Mouse (Mus musculus) hindbrain, postnatal 0 days (tissue): Measurements from ENCODE around the gene Kcnrg. TPM values are rescaled to one million over a fixed set of nuclear protein-coding genes. Genes with fewer than 3 reads are reported as not detected.

Source experiments
- ATAC-seq: fragments of 200-750 bp; cut with Nextera tagmentation; 2 replicates; pipeline ENCODE4 v1.8.0; 2017; ENCODE audit warnings: mild to moderate bottlenecking, moderate TSS enrichment, moderate library complexity
- DNase-seq: peaks from one replicate; pipeline ENCODE4 v3.0.0-alpha.2; 2015; ENCODE audit warnings: low spot score
- H3K27ac ChIP-seq: fragments of 300-500 bp; sonication (generic); 2 replicates; pipeline ENCODE4 v1.5.1; 2014; ENCODE audit warnings: mild to moderate bottlenecking
- H3K27me3 ChIP-seq: fragments of 300-500 bp; sonication (generic); 2 replicates; pipeline ENCODE4 v1.6.1; 2014; ENCODE audit warnings: low read length, mixed read lengths; ENCODE audit not compliant: insufficient read depth
- H3K36me3 ChIP-seq: fragments of 300-500 bp; sonication (generic); 2 replicates; pipeline ENCODE4 v1.6.1; 2014; ENCODE audit warnings: low read length, mixed read lengths; ENCODE audit not compliant: insufficient read depth
- H3K4me1 ChIP-seq: fragments of 300-500 bp; sonication (generic); 2 replicates; pipeline ENCODE4 v1.6.1; 2014; ENCODE audit warnings: antibody characterized with exemption, low read length, mixed read lengths; ENCODE audit not compliant: insufficient read depth
- H3K4me2 ChIP-seq: fragments of 300-500 bp; sonication (generic); 2 replicates; pipeline ENCODE4 v1.6.1; 2014; ENCODE audit warnings: low read depth, mild to moderate bottlenecking, low read length, moderate library complexity, mixed read lengths
- H3K4me3 ChIP-seq: fragments of 300-500 bp; sonication (generic); 2 replicates; pipeline ENCODE4 v1.5.1; 2014; ENCODE audit warnings: low read length
- H3K9ac ChIP-seq: fragments of 300-500 bp; sonication (generic); replicated peaks from 2 replicates; pipeline ENCODE4 v1.6.1; 2014; ENCODE audit warnings: mild to moderate bottlenecking, low read length, moderate library complexity, mixed read lengths
- H3K9me3 ChIP-seq: fragments of 300-500 bp; sonication (generic); 2 replicates; pipeline ENCODE4 v1.6.1; 2016; ENCODE audit warnings: low read length, mixed read lengths
- CTCF ChIP-seq: IDR thresholded peaks from 2 replicates; pipeline ENCODE4 v1.5.1; 2016; ENCODE audit warnings: antibody characterized with exemption, control low read depth, low read depth
- WGBS: fragments of 180-500 bp; shearing (Covaris S2); extraction: QIAGEN DNeasy Blood & Tissue Kit; methylation state at CpG from one replicate; pipeline ENCODE4 v1.1.7; 2014; 5-methylcytosine and 5-hydroxymethylcytosine counted together
- polyA plus RNA-seq: library from polyadenylated mRNA; unstranded; fragments of >200 nt; fragmentation: Nextera tagmentation; extraction: Ambion mirVana; gene quantifications from 2 replicates; pipeline ENCODE4 v1.2.1, GENCODE M21; 2015
- total RNA-seq: library from RNA; depleted of rRNA; stranded (reverse); fragments of >200 nt; gene quantifications from 2 replicates; pipeline ENCODE4 v1.2.3, GENCODE M21; 2014

The Kcnrg gene
- total and polyA plus RNA-seq, 2 experiments from 2014 or later, result 1.5 to 2.5 TPM

- H3K27me3 ChIP-seq, result no peaks in the 10 kb centered on the region
- H3K27ac ChIP-seq, result no peak overlapping the region
- H3K4me2 ChIP-seq, result no peak overlapping the region
- H3K36me3 ChIP-seq, result no peaks in the 10 kb centered on the region
- ATAC-seq (no peak), DNase-seq (no peak)
- no peak overlapping the region for H3K9ac ChIP-seq
- no peak overlapping the region for H3K4me3 ChIP-seq
- no peak for TF ChIP-seq CTCF
- no peaks in the 10 kb centered on the region for H3K9me3 ChIP-seq
- no peaks in the 10 kb centered on the region for H3K4me1 ChIP-seq
These were observed 28.7 kb downstream of the Kcnrg start for GRCm38 (mm10) chr14:61635969-61636368.

- Histone ChIP-seq H3K27me3 (no peaks in the 10 kb centered on the region), H3K9ac (no peak overlapping the region), H3K9me3 (no peaks in the 10 kb centered on the region), H3K4me1 (no peaks in the 10 kb centered on the region), H3K36me3 (no peaks in the 10 kb centered on the region), H3K4me2 (no peak overlapping the region), H3K27ac (no peak overlapping the region), H3K4me3 (no peak overlapping the region)
- DNase-seq, result no peak
- WGBS, result 55% methylated on average over 1 of the region's 1 CpGs
- ATAC-seq, result no peak
- TF ChIP-seq CTCF, result no peak
These were observed 35.4 kb downstream of the Kcnrg start for GRCm38 (mm10) chr14:61642668-61643067.

GRCm38 (mm10) chr14:61645547-61645946 lies 38.3 kb downstream of the Kcnrg start:
- no peak for DNase-seq
- no peak for ATAC-seq
- H3K4me1 ChIP-seq, result peaks cover 4% of the 10 kb centered on the region; the same call in 1 of the 2 replicates
- no peak overlapping the region for H3K27ac ChIP-seq
- 45% methylated on average over 1 of the region's 1 CpGs for WGBS
- no peak overlapping the region for H3K4me3 ChIP-seq
- H3K9ac ChIP-seq, result no peak overlapping the region
- H3K4me2 ChIP-seq, result 0 out of 2 replicates have a peak overlapping the region, but pooled peaks have one; percentile 21
- H3K27me3 ChIP-seq, result no peaks in the 10 kb centered on the region
- TF ChIP-seq CTCF, result no peak
- no peaks in the 10 kb centered on the region for H3K36me3 ChIP-seq
- no peaks in the 10 kb centered on the region for H3K9me3 ChIP-seq

GRCm38 (mm10) chr14:61647182-61647880 lies 40.1 kb downstream of the Kcnrg start:
- Histone ChIP-seq H3K9me3 (no peaks in the 10 kb centered on the region), H3K36me3 (no peaks in the 10 kb centered on the region), H3K27ac (peak overlapping the region; percentile 85), H3K27me3 (no peaks in the 10 kb centered on the region), H3K4me3 (peak overlapping the region; percentile 89), H3K9ac (peak overlapping the region; percentile 75), H3K4me1 (peaks cover 4% of the 10 kb centered on the region; the same call in 1 of the 2 replicates), H3K4me2 (peak overlapping the region; percentile 88)
- DNase-seq (peak; percentile 66), ATAC-seq (no peak)
- no peak for TF ChIP-seq CTCF
- WGBS, result under 1% methylated on average over 24 of the region's 24 CpGs

GRCm38 (mm10) chr14:61647881-61648684 lies 40.8 kb downstream of the Kcnrg start:
- peak overlapping the region; percentile 75 for H3K9ac ChIP-seq
- no peaks in the 10 kb centered on the region for H3K36me3 ChIP-seq
- WGBS, result under 1% methylated on average over 70 of the region's 95 CpGs
- peak overlapping the region; percentile 88 for H3K4me2 ChIP-seq
- no peak for TF ChIP-seq CTCF
- ATAC-seq, result peak; percentile 68
- DNase-seq, result peak; percentile 47
- no peaks in the 10 kb centered on the region for H3K27me3 ChIP-seq
- peak overlapping the region; percentile 85 for H3K27ac ChIP-seq
- H3K4me1 ChIP-seq, result peaks cover 4% of the 10 kb centered on the region; the same call in 1 of the 2 replicates
- H3K9me3 ChIP-seq, result no peaks in the 10 kb centered on the region
- H3K4me3 ChIP-seq, result peak overlapping the region; percentile 89

DNA sequence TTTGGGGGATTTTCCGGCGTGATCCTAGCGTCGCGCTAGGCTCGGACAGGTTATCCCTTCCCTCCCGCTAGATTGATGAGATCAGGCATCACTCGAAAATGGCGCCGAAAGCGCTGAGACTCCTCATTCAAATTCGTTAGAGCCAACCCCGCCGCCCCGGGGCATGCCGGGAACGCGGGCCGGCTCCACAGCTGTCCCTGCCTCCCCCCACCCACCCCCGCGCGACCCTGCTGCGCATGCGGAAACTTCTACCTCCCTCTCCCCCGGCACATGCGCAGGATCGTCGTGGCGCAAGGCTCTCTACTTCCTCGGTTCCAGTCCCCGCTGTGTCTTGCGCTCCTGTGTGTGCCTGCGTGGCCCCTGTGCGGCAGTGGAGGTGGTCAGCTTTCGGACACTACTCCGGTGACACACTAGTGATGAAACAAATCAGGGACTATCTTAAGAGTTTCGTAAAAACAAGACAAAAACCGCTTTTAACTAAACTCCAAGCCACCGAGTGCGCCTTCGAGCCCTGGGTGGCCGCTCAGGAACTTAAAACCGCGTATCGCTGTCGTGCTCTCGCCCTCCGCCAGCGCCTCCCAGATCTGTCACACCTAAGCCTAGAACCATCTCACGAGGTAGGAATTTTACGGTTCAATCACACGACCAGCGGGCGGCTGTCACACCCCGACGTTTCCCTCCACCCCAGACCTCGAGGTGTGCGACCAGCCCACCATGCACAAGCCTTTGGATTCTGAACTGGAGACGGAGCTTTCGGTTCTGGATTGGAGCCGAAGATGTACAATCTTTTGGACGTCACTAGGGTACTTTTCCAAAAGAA lies 41.6 kb downstream of the Kcnrg start:
- H3K9me3 ChIP-seq, result no peaks in the 10 kb centered on the region
- ATAC-seq (peak; percentile 96), DNase-seq (peak; percentile 99)
- H3K4me1 ChIP-seq, result peaks cover 4% of the 10 kb centered on the region; the same call in 1 of the 2 replicates
- no peaks in the 10 kb centered on the region for H3K36me3 ChIP-seq
- no peaks in the 10 kb centered on the region for H3K27me3 ChIP-seq
- TF ChIP-seq CTCF, result no peak
- 1% methylated on average over 62 of the region's 62 CpGs for WGBS
- H3K27ac ChIP-seq, result peak overlapping the region; percentile 85
- peak overlapping the region; percentile 89 for H3K4me3 ChIP-seq
- peak overlapping the region; percentile 88 for H3K4me2 ChIP-seq
- peak overlapping the region; percentile 75 for H3K9ac ChIP-seq
